Mouse (Mus musculus): ENCODE data around the gene Deup1.

DNA sequence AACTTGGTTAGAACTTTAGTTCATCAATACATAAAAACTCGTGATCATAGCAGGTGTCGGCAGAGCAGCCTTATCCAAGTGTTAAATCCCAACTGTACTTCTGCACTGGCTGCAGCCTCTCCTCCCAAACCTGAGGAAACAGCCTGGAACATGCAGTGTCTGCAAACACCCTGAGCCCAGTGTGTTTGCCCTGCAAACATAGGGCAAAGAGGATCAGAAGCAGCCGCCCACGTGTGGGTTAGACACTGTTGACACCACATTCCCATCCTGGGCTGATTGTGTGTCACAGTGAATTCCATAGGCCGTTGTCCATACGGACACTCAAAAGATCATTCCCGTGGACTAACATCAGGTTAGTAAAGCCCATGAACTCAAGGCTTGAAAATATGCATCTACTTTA lies 65.4 kb downstream of the Deup1 start:
- TF ChIP-seq CTCF (IDR thresholded peaks at IDR 0.05; ENCODE audit: low read depth, low read length) (no peak), POLR2A (IDR thresholded peaks at IDR 0.05; ENCODE audit: borderline replicate concordance, low read depth, low read length) (no peak)
